Mouse (Mus musculus): ENCODE measurements around the gene Cipc.

Gene Cipc

DNA sequence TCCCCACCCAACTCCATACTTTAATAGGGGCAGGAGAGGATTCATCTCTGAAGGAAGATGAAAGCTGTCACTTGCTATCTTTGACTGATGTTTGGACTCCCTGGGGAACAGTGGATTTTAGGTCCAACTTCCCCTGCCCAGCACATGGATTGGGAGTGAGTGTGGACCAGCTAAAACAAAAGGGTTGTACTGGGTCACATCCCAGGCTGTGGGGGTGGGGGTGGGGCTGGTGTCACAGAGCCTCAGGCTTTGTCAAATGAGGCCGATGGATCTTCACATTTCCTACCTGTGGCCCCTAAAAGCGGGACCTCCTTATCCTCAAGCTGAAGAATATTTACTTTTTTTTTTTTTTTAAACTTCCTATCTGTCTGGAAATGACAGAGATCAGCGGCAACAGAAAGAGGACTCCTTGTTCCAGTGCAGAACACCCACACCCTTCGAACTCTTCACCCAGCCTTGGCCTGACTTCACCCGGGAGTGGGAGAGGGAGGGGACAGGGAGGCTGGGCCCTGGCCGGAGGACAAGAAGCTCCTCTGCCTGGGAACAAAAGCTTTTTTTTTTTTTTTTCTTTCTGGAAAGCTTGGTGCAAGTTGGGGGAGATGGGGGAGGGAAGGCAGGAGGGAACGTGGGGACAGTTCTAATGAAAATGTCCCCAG is 14.8 kb upstream of the Cipc start:
- no peak for DNase-seq (ENCODE audit: low spot score in 2 of 2)

DNA sequence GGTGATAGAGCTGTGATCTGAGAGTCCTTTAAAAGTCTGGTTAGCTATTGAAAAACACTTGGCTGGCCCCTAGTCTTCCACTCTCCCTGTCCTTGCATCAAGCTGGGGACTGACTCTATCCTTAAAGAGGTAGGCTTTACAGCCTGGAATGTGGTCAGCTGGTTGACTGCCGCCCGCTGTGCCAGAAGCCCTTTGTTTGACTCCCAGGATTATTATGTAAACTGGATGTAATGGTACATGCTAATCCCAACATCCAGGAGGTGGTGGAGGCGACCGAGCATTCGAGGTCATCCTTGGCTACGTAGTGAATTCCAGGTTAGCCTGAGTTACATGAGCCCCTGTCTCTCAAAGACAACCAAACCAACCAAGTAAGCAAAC is 14.3 kb upstream of the Cipc start:
- no peak for DNase-seq (ENCODE audit: low spot score in 2 of 2)

DNA sequence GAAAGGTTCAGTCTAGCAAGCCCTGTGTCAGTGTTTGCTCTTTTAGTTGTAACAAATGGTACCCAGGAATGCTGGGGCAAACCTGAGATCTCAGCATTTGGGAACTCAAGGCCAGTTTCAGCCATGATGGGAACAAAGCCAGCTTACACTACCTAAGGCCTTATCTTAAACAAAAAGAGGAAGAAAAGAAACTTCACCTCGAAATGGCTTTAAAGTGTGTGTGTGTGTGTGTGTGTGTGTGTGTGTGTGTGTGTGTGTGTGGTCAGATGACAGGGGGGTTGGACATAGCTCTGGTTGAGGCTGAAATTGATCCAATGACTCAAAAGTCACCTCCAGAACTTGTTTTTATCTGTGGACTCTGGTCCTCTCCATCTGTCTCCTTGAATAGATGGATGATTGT is 12.1 kb upstream of the Cipc start:
- no peak for DNase-seq (ENCODE audit: low spot score in 2 of 2)

DNA sequence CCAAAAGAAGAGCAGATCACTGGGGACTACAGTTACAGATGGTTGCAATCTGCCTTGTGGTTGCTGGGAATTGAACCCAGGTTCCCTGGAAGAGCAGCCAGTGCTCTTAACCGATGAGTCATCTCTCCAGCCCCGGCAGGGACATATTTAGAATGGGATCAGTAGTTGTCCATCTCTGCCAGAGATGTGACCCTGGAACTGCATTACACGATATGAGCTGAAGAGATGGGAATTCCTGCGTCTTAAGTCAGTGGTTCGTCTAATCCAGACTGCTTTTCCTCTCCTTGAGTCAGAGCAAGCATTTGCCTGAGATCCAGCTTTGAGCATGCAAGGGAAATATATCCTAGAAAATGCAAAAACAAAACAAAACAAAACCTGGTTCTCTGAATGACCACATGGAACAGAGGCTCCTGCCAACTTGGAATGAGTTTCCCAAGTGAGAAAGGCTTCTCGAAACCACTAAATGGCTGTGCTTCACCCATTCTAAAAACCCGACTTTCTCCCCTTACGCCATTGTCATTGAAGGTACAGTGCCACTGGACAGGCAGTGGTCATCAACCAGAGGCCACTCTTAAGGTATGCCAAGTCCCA is 11.1 kb upstream of the Cipc start:
- no peak for DNase-seq (ENCODE audit: low spot score in 2 of 2)

DNA sequence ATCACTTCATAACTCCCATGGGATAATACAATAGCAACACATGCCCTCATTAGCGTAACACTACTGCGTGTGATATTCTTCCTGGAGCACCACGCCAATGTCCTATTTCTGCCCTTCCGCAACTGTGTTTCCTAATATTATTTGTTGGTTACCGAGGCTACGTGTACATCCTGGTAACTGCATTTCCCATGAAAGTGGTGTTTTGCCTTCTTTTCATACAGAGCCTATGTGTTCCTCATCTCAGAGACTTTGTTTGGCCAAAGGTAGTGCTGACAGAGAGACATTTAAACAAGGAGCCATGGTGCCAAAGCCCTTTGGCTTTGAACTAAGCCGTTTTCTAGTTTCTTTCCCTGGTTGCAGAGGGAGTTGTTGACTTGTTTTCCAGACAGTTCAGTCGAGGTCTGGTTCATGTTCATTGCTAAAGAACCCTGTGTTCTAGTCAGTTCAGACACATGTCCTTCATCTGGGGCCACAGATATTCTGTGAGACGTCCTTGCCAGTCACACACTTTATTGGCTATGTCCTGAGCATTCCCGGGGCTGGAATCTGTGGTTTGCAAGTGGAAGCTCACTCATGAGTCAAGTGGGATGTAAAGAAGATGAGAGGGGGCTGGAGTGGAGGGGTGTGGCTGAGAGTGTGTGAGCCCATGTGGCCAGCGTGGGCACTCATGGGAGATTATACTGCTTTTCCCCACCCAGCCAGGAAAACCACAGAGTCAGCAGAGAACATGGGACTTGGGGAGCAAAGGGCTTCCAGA is 10.1 kb upstream of the Cipc start:
- DNase-seq (ENCODE audit: low spot score in 2 of 2) = no peak

DNA sequence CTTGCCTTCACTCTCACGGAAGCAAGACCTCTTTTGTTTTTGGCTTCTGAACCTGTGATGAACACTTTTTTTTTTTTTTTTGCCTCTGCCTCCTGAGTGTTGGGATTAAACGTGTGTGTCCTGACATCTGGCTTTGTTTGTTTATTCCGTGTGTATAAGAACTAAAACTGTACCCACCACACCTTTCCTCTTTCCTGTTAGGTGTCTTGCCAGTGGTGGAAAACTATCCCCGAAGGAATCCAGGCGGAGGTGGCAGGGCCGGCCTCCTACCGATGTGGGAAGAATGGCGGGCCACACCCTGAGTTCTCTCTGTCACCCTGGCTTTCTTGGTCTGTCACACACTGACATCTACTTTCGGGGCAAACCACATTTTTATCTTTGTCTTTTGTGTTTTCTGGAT is 8.3 kb upstream of the Cipc start:
- no peak for DNase-seq (ENCODE audit: low spot score in 2 of 2)

DNA sequence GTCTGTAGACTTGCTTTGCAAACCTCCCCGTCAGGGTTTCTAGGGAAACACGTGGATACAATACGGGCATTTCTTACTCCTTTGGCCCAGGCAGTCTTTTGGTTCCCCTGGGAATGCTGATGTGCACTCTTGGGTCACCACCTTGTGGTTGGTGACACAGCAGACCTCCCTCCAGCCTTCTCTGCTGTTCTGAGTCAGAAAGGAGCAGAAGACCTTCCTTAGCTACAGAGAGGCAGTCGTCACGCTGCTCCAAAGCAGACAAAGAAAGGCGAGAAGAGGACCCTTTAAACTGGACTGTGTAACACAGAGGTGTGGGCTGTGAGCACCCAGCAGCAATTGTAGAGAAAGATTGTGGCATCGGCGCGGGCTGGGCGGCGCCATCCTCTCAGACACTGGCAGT is 5.7 kb upstream of the Cipc start:
- no peak for DNase-seq (ENCODE audit: low spot score in 2 of 2)

DNA sequence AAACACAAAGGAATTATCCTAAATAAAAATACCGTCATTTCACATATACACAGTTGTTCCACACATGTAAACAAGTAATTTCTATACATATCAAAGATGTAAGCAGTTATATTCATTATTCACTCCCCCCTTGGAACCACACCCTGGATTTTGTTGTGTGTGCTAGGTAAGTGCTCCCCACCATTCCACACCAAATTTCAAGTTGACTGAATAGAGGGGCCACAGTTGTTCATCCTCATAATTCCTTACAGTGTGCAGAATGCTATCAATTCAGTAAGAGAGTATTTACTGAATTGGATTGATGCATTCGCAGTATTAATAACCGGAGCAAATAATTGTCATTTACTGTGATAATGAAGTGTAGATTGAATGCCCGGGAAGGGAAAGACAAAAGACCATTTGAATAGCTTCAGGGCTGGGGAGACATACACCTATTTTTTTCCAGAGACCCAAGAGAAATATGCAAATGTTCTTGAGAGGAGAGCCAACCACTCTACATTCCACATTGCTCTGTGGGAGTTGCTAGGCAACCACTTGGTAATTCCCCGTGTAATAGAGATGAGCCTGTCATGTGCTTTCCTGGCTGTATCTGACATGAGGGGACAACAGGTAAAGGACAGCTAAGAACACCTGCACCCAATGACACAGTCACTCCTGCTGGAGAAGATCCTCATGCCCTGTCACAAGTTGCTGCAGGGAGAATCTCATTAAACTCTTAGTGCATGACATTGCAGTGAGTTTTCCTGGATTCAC is 4.9 kb upstream of the Cipc start:
- peak; percentile 63 to 83 for DNase-seq (ENCODE audit: low spot score in 2 of 2)

DNA sequence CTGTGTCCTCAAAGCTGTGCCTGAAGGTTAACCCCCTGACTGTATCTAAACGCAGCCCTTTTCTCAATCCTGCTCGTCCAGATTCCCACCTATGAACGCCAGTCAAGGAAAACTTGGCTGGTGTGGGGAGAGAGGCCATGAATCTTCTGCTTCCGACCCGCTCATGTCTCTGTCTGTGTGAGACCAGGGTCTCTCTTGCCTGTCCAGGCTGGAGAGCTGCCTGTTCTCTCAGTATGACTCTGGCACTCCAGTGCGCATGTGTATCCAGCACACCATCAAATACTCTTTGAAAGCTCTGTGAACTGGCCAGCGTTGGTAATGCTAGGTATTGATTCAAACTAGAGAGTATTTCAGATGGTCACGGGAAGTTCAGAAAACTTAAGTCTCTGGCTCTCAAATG is 3.4 kb upstream of the Cipc start:
- no peak for DNase-seq (ENCODE audit: low spot score in 2 of 2)

DNA sequence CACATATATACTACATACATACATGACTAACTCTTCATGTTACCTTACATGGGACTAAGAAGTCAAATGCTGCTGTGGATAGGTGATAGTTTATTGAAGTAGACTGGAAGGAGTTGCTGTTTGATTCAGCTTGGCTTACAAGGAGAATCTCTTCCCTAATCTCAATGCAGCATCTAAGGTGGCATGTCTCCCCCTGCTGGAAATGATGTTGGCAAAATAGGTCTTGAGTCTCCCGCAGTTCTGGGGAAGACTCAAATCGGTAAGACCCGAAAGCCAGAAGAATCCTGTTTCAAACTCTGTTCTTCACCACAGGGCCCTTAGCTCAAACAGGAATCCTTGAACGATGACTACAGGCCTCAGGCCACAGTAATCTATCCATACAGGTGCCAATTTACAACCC is 1.7 kb upstream of the Cipc start:
- peak; percentile 87 to 89 for DNase-seq (ENCODE audit: low spot score in 2 of 2)

DNA sequence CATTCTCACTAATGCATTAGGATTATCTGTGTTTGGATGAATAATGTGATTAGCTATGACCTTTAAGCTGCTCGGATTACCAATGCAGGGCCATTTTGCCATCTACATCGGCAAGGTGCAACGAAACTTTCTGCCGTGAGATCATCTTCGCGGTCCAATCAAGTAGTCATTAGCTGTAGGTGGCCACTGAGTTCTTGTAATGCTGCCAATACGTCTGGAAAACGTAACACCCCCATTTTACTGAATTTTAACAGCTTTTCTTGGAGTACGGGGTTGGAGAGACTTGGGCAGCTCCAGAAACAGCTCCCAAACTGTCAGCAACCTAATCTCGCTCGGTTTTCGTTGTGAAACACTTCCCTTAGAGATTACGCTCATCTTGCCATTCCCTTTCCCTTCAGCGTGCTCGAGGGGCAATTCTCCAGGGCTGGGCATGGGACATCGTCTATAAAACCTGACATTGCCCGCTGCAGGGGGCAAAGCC is 502 bp upstream of the Cipc start:
- no peak for DNase-seq (ENCODE audit: low spot score in 2 of 2)

DNA sequence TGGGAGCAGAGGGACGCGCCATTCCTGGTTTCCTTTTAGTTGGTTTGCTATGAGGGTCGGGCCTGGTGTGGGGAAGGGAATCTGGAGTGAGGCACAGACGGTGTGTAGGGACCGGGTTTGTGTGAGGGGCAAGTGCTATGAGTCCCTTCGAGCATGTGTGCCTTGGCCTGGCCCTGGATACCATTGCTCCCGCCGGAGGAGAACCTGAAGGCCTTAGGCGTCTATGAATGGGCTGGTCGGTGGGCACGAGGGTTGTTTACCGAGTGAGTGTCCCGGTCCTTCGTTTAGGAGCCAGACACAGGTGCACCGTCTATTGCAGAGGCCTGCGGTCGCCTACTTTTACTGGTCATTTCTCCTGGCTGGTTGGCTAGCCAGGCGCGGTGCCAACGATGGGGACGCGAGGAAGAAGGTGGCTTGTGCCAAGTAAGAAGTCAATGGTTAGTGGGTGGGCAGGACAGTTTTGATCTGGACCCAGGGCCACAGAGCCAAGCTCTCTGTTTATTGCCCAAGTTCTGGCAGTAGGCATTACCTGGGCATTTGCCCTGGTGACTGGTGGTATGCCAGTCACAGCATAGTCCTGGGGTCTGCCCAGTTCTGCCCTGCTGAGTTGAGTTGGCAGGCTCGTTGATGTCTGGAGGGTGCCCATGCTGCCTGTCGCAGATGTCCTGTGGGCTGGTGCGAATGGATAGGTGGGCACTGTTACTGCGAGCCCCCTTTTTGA is 998 bp downstream of the Cipc start:
- DNase-seq (ENCODE audit: low spot score in 2 of 2) = peak; percentile 82 to 84

DNA sequence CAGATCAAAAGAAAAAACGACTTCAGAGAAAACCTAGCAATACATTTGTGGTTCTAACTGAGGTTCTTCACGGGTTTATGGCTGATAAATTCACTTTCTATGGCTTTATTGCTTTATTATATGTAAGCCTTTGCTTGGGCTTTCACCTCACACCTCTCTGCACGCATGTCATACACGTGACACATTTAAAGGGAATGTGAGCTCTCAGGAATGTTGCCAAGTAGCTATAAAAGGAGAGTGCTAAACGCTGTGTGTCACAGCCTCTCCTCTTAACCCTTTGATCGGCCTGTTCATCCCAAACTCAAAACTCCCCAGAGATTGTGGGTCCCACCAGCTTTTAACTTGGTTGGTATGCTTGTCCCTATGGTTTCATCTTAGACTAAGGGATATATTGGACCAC is 1.8 kb downstream of the Cipc start:
- no peak for DNase-seq (ENCODE audit: low spot score in 2 of 2)

DNA sequence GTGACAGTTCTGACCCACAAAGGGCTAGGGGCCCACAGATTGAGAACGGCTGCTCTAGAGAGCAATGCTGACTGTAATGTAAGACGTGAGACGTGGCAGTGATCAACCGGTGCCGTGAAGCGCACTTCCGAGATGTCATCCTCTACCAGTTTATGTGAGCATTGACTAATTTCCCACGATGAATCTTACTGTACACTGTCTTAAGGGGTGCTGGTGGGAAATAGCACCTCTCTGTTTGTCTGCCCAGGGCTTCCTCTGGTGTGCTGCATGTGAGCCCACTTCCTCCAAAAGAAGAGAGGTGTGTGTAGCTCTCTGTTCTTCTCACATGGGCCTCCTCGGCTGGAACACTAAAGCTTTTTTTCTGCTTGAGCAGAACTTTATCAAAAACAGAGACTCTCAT is 2.7 kb downstream of the Cipc start:
- DNase-seq (ENCODE audit: low spot score in 2 of 2) = no peak

DNA sequence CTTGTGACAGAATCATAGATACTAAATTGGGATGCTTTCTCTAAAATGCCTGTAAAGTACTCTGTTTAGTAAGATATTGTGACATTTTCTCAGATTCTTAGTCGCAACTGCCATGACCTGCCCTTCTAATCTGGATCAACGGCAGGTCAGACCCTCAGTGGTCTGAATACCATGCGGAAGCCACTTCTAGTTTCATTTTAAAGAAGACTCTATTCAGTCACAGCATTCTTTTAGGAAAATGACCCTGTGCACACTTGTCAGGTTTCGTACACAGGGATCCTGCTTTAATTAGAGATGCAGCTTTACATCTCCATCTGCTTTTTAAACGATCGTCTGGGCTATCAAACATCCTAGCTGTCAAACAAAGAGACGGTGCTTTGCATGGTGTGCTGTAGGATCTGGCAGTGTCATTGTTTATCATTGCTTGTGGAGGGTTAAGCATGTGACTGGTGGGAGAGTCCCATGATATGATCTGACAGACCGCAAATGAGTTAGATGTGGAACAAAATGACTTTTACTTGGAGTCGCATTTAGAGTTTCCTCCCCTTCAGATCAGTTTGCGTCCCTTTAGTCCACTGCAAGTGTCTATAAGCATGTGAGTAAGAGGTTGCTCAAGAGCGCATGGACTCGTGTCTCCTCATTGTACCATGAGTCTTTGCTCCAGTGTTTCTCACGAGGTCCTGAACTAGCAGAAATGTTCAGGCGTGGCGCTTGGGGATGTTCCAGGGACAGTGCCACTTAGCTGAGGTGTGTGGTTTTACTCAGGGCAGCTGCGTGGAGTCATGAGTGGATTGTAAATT is 3.5 kb downstream of the Cipc start:
- DNase-seq (ENCODE audit: low spot score in 2 of 2) = no peak

DNA sequence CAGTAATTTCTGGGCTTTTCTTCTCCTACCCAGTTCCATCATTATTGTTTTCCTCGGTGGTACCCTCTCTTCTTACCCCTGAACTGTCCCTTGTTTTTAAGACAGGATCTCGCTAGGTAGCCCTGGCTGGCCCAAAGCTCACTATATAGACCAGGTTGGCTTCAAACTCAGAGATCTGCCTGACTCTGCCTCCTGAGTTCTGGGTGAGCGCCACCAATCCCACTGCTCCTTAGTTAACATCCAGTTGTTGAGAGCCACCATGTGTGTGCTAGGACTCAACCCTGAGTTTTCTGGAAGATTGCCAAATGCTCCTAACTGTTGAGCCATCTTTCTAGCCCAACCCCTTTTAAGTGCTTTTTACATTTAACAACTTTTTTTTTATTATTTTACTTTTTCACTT is 4.1 kb downstream of the Cipc start:
- no peak for DNase-seq (ENCODE audit: low spot score in 2 of 2)

DNA sequence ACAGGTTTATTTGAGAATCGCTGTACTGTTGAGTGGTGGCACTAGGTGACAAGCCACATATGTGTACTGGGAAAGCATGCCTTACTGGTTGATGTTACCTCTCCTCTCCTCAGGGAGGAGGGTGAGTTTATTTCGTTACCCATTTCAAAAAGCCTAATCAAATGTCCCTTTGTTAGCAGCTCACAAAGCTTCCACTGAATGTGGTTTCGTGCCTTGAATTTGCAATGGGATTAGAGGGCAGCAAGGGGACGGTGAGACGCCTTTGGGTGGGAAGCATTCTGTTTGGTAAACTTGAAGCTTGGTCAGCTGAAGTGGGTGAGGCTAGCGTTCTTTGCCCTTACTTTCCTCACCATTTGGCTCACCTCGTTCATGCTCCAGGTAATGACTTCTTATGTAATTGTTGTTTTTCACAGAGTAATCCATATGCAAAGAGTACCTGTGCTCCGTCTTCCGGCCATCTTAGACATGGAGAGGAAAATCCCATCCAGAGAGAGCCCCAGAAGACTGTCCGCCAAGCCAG is 5.5 kb downstream of the Cipc start:
- DNase-seq (ENCODE audit: low spot score in 2 of 2) = no peak

DNA sequence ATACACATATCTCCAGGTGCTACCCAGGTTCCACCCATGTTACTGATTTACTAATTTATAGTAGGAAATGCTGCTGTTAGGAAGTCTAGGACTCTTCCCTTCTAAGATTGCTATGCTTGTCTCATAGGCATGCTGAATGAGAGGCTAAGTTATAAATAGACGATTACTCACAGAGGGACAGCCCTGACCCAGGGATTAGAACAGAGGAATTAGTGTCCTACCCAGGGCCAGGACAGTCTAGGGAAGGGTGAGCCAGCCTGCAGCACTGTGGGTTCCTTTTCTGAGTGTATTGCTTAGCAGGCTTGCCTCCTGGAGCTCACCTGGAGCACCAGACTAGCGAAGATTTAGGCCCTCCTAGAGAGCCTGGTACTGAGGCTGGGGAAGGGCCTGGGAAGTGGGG is 9.1 kb downstream of the Cipc start:
- no peak for DNase-seq (ENCODE audit: low spot score in 2 of 2)

DNA sequence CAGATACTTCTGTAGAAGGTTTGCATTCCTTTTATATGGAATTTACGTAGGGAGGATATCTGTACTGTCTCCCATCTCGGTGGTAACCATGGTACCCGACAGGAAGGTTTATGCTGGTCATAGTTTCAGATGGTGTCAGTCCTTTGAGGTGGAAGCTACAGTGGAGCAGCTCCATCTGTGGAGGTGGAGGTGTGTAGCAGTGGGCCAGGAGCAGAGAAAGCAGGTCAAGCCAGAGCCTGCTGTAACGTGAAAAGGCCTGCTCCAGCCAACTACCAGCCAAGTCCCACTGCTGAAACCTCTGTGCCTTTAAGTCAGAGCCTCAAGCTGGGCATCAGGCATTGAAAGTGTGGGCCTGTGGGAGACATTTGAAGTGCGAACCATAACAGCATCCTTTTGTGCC is 11.7 kb downstream of the Cipc start:
- DNase-seq (ENCODE audit: low spot score in 2 of 2) = no peak

DNA sequence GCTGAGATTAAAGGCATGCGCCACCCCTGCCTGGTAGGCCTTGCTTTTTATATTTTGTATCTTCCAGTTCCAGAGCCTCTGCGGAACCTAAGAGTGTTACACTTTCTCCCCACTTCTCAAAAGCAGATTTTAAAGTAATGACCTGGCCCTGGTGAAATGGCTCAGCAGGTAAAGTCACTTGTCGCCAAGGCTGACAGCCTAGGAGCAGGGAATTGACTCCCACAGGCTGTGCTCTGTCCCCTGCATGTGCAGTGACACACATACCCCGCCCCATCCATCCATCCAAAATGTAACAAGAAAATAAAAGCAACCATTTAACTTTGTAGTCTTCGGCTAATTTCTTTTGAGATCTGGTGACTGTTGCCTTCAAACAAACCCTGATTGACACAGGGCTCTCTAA is 12.8 kb downstream of the Cipc start:
- DNase-seq (ENCODE audit: low spot score in 2 of 2) = no peak

DNA sequence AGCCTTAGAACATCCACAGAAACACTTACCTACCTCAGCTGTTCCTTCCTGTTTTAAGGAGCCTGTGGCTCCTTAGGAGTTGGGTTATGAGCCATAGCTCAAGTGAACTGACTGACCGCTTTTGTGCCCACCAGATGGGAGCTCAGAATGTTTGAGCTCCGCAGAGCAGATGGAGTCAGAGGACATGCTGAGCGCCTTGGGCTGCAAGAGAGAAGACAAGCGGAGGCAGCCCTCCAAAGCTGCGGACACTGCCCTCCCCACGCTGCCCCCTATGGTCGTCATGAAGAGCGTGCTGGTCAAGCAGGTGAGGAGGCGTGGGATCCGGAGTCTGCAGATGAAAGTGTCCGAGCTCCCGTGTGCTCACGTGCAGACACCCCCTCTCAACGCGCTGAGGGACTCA is 13.3 kb downstream of the Cipc start:
- DNase-seq (ENCODE audit: low spot score in 2 of 2) = no peak

Data from right cerebral cortex, postnatal 10 days (tissue).